Mouse (Mus musculus) neural tube, embryonic 11.5 days (tissue): ENCODE data around the gene Gm3055. TPM values are rescaled to one million over a fixed set of nuclear protein-coding genes. Genes with fewer than 3 reads are reported as not detected.
"Not testable (repeated sequence)": the region's sequence is repeated elsewhere in the genome, so short reads cannot be mapped to it uniquely, and the experiment has no call there.

Source experiments
- ATAC-seq: fragments of 200-750 bp; cut with Nextera tagmentation; 2 replicates; pipeline ENCODE4 v1.8.0; 2017; ENCODE audit warnings: moderate number of reproducible peaks, mild to moderate bottlenecking, moderate TSS enrichment, moderate library complexity; ENCODE audit not compliant: insufficient read depth, low FRiP score, low TSS enrichment
- DNase-seq: peaks from one replicate; pipeline ENCODE4 v3.0.0-alpha.2; 2015; ENCODE audit warnings: low spot score
- H3K27ac ChIP-seq: fragments of 300-500 bp; sonication (generic); 2 replicates; pipeline ENCODE4 v1.5.1; 2014; ENCODE audit warnings: low read depth, mild to moderate bottlenecking, low read length
- H3K27me3 ChIP-seq: fragments of 300-500 bp; sonication (generic); 2 replicates; pipeline ENCODE4 v1.6.1; 2014; ENCODE audit warnings: mild to moderate bottlenecking, low read length, mixed read lengths; ENCODE audit not compliant: control insufficient read depth, insufficient read depth
- H3K36me3 ChIP-seq: fragments of 300-500 bp; sonication (generic); 2 replicates; pipeline ENCODE4 v1.6.1; 2014; ENCODE audit warnings: mild to moderate bottlenecking, low read length, moderate library complexity, mixed read lengths; ENCODE audit not compliant: control insufficient read depth, insufficient read depth
- H3K4me1 ChIP-seq: fragments of 300-500 bp; sonication (generic); 2 replicates; pipeline ENCODE4 v1.6.1; 2014; ENCODE audit warnings: low read length, mixed read lengths; ENCODE audit not compliant: control insufficient read depth, insufficient read depth
- H3K4me2 ChIP-seq: fragments of 300-500 bp; sonication (generic); 2 replicates; pipeline ENCODE4 v1.6.1; 2014; ENCODE audit warnings: low read depth, mild to moderate bottlenecking, moderate library complexity
- H3K4me3 ChIP-seq: fragments of 300-500 bp; sonication (generic); 2 replicates; pipeline ENCODE4 v1.5.1; 2014; ENCODE audit warnings: low read depth, low read length
- H3K9ac ChIP-seq: fragments of 300-500 bp; sonication (generic); 2 replicates; pipeline ENCODE4 v1.6.1; 2014; ENCODE audit warnings: mild to moderate bottlenecking, low read length
- H3K9me3 ChIP-seq: fragments of 300-500 bp; sonication (generic); 2 replicates; pipeline ENCODE4 v1.6.1; 2016; ENCODE audit warnings: low read length; ENCODE audit not compliant: control insufficient read depth
- WGBS: fragments of 180-500 bp; shearing (Covaris S2); extraction: QIAGEN DNeasy Blood & Tissue Kit; methylation state at CpG from one replicate; pipeline ENCODE4 v1.1.7; 2014; 5-methylcytosine and 5-hydroxymethylcytosine counted together
- polyA plus RNA-seq: library from polyadenylated mRNA; unstranded; fragments of >200 nt; fragmentation: Nextera tagmentation; extraction: Ambion mirVana; gene quantifications from 2 replicates; pipeline ENCODE4 v1.2.1, GENCODE M21; 2014

Gm3055 gene
- polyA plus RNA-seq: 16.3 and 18.0 TPM in 2 replicates

GRCm38 (mm10) chr10:81770506-81771403 lies at the start of gene Gm3055:
TSS of gene Gm3055 (minus strand) at chr10:81771161.
- H3K27ac ChIP-seq, H3K4me3 ChIP-seq, H3K9me3 ChIP-seq, H3K4me1 ChIP-seq, H3K27me3 ChIP-seq, H3K36me3 ChIP-seq, H3K4me2 ChIP-seq, DNase-seq, H3K9ac ChIP-seq: not testable (repeated sequence)
- ATAC-seq: peak; percentile 97
- WGBS: no CpG with 5 or more reads among the region's 43 CpGs

- H3K36me3 ChIP-seq, H3K4me1 ChIP-seq, H3K9me3 ChIP-seq, H3K27me3 ChIP-seq, ATAC-seq, H3K9ac ChIP-seq, H3K4me2 ChIP-seq, H3K4me3 ChIP-seq, H3K27ac ChIP-seq: not testable (repeated sequence)
- 25% methylated on average over 10 of the region's 20 CpGs for WGBS
- DNase-seq: peak; percentile 8
These were observed 40.9 kb upstream of the Gm3055 start, which contains the start of gene Gm4767 for GRCm38 (mm10) chr10:81811899-81812298. TSS of gene Gm4767 (plus strand) at chr10:81812186.

GRCm38 (mm10) chr10:81771404-81771777 lies 430 bp upstream of the Gm3055 start:
- H3K9ac ChIP-seq, H3K9me3 ChIP-seq, H3K27ac ChIP-seq, DNase-seq, H3K4me3 ChIP-seq, H3K4me2 ChIP-seq, H3K27me3 ChIP-seq, H3K4me1 ChIP-seq, H3K36me3 ChIP-seq: not testable (repeated sequence)
- ATAC-seq: 0 out of 2 replicates have a peak, but pooled peaks have one; percentile 2
- no CpG with 5 or more reads among the region's 3 CpGs for WGBS

GRCm38 (mm10) chr10:81704531-81705301 lies 66.2 kb downstream of the Gm3055 start, which contains the start of gene Zfp433:
TSS of gene Zfp433 (plus strand) at chr10:81704825.
- H3K9me3 ChIP-seq, H3K27me3 ChIP-seq, DNase-seq, H3K27ac ChIP-seq, H3K4me1 ChIP-seq, H3K4me3 ChIP-seq, H3K36me3 ChIP-seq, H3K4me2 ChIP-seq, H3K9ac ChIP-seq: not testable (repeated sequence)
- peak; percentile 100 for ATAC-seq
- no CpG with 5 or more reads among the region's 46 CpGs for WGBS

Other genes with a start within 250 kb of the Gm3055 start
- 0.41 TPM in 2 replicates for gene Gna15, start 246.9 kb downstream of the Gm3055 start, polyA plus RNA-seq
- 74.6 and 78.8 TPM in 2 replicates for gene Gna11, start 226.0 kb downstream of the Gm3055 start, polyA plus RNA-seq
- 266 and 278 TPM in 2 replicates for gene Aes, start 211.7 kb downstream of the Gm3055 start, polyA plus RNA-seq
- 7.0 and 7.3 TPM in 2 replicates for gene Tle2, start 196.6 kb downstream of the Gm3055 start, polyA plus RNA-seq
- gene Tle6, start 170.1 kb downstream of the Gm3055 start, polyA plus RNA-seq: 6.4 and 7.0 TPM in 2 replicates
- 0.43 and 0.80 TPM in 2 replicates for gene BC025920, start 164.9 kb downstream of the Gm3055 start, polyA plus RNA-seq
- 45.7 and 46.6 TPM in 2 replicates for gene Sirt6, start 143.4 kb downstream of the Gm3055 start, polyA plus RNA-seq
- 4.0 and 4.6 TPM in 2 replicates for gene Ankrd24, start 142.6 kb downstream of the Gm3055 start, polyA plus RNA-seq
- 6.5 and 6.7 TPM in 2 replicates for gene Gm10778, start 122.1 kb downstream of the Gm3055 start, polyA plus RNA-seq
- 17.9 and 18.3 TPM in 2 replicates for gene Zfp433, start 66.3 kb downstream of the Gm3055 start, polyA plus RNA-seq
- 4.2 and 4.5 TPM in 2 replicates for gene Gm4767, start 41.0 kb upstream of the Gm3055 start, polyA plus RNA-seq
- gene Gm32687, start 92.8 kb upstream of the Gm3055 start, polyA plus RNA-seq: 12.7 and 16.4 TPM in 2 replicates
- gene Zfp781, start 159.3 kb upstream of the Gm3055 start, polyA plus RNA-seq: 4.1 and 4.7 TPM in 2 replicates